Mouse (Mus musculus) heart, postnatal 0 days (tissue): Measurements from ENCODE around the gene Slc44a4.

ENCODE experiments used
- CTCF ChIP-seq: IDR thresholded peaks from 2 replicates; pipeline ENCODE4 v1.5.1; 2016; ENCODE audit warnings: antibody characterized with exemption, control low read depth, low read depth
- EP300 ChIP-seq: IDR thresholded peaks from 2 replicates; pipeline ENCODE4 v1.6.1; 2016; ENCODE audit warnings: antibody characterized with exemption, low read depth

- TF ChIP-seq EP300 (no peak), CTCF (no peak)
These were observed 2.0 kb downstream of the Slc44a4 start for GRCm38 (mm10) chr17:34916316-34916715.
